Mouse (Mus musculus) kidney, adult 2 months (tissue): ENCODE measurements around the gene Numb. TPM values are rescaled to one million over a fixed set of nuclear protein-coding genes. Genes with fewer than 3 reads are reported as not detected.
"Not testable (repeated sequence)": the region's sequence is repeated elsewhere in the genome, so short reads cannot be mapped to it uniquely, and the experiment has no call there.

Source experiments
- DNase-seq: peaks from one replicate; pipeline ENCODE4 v3.0.0; 2021
- H3K27ac ChIP-seq: fragments of 200-500 bp; 2 replicates; pipeline ENCODE4 v1.5.1; 2012; ENCODE audit warnings: low read depth, low read length, control low read depth, inconsistent platforms; ENCODE audit not compliant: insufficient read depth
- H3K27me3 ChIP-seq: fragments of 200-500 bp; replicated peaks from 2 replicates; pipeline ENCODE4 v1.6.1; 2012; ENCODE audit warnings: mild to moderate bottlenecking, moderate library complexity, low read length, inconsistent platforms; ENCODE audit not compliant: control insufficient read depth, insufficient read depth
- H3K36me3 ChIP-seq: fragments of 200-500 bp; 2 replicates; pipeline ENCODE4 v1.6.1; 2012; ENCODE audit warnings: mild to moderate bottlenecking, moderate library complexity, low read length, inconsistent platforms; ENCODE audit not compliant: control insufficient read depth, insufficient read depth
- H3K4me1 ChIP-seq: fragments of 200-500 bp; 2 replicates; pipeline ENCODE4 v1.6.1; 2011; ENCODE audit warnings: low read length; ENCODE audit not compliant: control insufficient read depth, insufficient read depth
- H3K4me3 ChIP-seq: fragments of 200-500 bp; 2 replicates; pipeline ENCODE4 v1.5.1; 2011; ENCODE audit warnings: mild to moderate bottlenecking, low read depth, low read length, control low read depth; ENCODE audit not compliant: insufficient read depth
- CTCF ChIP-seq: fragments of 200-500 bp; conservative IDR thresholded peaks from 2 replicates; pipeline ENCODE4 v1.5.1; 2011; ENCODE audit warnings: low read depth, mild to moderate bottlenecking, control low read depth, low read length, moderate library complexity, mixed read lengths; ENCODE audit not compliant: insufficient read depth, insufficient read length
- POLR2A ChIP-seq: fragments of 200-500 bp; IDR thresholded peaks from one replicate; pipeline ENCODE4 v1.6.1; 2011; ENCODE audit warnings: low read depth, low read length, control low read depth
- WGBS: fragments of 180-500 bp; shearing (Covaris S2); methylation state at CpG from one replicate; pipeline ENCODE4 v1.1.7; 2018; 5-methylcytosine and 5-hydroxymethylcytosine counted together
- polyA plus RNA-seq: library from polyadenylated mRNA; depleted of rRNA; stranded (reverse); fragments of >200 nt; gene quantifications from 2 replicates; pipeline ENCODE4 v1.2.3, GENCODE M21; 2012

Gene Numb
- polyA plus RNA-seq, 1 experiment = 63.7 TPM

DNA sequence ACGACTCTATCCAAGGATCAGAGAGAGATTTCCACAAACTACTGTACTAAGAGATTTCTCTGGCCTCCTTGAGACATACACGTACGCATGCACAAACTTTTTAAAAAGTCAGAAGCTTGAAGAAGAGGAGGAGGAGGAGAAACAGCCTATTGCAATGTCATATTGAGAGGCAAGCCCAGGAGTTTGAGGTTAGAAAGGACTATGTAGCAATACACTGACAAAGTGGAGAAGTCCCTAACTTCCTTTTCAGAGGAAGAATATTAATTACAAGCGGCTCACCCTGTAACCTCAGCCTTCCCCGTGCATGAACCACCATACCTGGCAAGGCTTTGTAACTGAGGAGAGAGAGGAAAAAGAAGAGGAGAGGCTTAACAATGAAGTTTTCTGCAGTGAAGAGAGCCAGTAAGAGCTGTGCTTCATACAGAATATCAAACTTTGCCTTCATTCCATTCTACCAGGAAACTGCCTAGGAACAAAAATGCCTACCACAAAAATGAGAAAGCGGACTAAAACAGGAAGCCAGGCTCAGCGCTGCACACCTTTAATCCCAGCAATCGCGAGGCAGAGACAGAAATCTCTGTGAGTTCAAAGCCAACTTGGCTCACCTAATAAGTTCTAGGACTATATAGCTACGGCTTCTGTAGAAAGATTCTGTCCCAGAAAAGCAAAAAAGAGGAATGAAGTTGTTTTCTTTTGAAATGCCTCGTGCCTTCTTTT is 28.2 kb upstream of the Numb start:
- Histone ChIP-seq H3K27ac (peak overlapping the region; percentile 71; the same call in 1 of the 2 replicates), H3K27me3 (no peaks in the 10 kb centered on the region), H3K4me1 (peaks cover 9% of the 10 kb centered on the region; the same call in 1 of the 2 replicates), H3K4me3 (peak overlapping the region; percentile 81), H3K36me3 (no peaks in the 10 kb centered on the region)
- DNase-seq = no peak
- WGBS = 23% methylated on average over 11 of the region's 11 CpGs
- TF ChIP-seq POLR2A (no peak), CTCF (no peak)

DNA sequence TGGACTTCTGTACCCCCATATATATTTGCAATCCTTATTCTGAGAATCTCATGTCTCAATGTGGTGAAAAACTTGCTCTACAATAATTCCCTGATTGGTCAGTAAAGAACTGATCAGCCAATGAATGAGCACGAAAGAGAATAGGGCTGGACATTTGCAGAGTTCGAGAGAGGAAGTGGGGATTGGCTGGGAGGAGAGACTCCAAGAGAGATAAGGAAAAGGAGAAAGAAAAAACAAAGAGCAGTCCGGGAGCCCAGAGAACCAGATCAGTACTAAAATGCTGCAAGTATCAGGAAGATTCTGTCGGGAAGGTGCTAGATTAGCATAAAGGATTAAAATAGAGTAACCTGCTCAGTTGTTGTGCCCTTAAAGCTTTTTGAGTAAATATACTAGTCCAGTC is 27.3 kb upstream of the Numb start:
- no peaks in the 10 kb centered on the region for H3K36me3 ChIP-seq
- H3K27ac ChIP-seq = no peak overlapping the region
- no peak for DNase-seq
- TF ChIP-seq CTCF (no peak), POLR2A (no peak)
- no peak overlapping the region for H3K4me3 ChIP-seq
- 84% methylated on average over 4 of the region's 4 CpGs for WGBS
- H3K27me3 ChIP-seq = no peaks in the 10 kb centered on the region
- H3K4me1 ChIP-seq = peaks cover 9% of the 10 kb centered on the region; the same call in 1 of the 2 replicates

DNA sequence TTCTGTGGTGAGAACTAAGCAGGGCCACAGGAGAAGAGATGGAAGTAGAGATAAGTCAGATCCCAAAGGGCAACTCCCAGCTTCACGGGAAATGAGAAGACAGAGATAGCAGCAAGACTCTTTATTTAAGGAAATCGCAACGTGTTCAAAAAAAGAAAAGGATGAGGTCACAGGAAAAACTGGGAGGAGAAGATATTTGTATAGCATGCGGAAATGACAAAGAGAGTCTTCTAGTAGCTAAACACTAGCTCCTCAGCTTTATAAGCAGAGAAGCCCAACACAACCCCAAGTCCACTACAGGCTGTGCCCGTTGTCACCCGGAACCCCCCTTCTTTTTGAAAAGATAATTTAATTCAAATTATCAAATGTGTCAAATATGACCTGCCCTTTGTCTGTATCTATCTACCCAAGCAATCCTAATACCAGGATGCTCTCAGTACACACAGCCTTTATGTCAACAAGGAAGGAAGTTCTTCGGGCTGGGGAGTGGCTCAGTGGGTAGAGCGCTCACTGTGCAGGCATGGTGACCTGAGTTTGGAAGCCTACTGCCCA is 25.6 kb upstream of the Numb start:
- Histone ChIP-seq H3K4me1 (peaks cover 9% of the 10 kb centered on the region; the same call in 1 of the 2 replicates), H3K27ac (peak overlapping the region; percentile 89; the same call in 1 of the 2 replicates), H3K27me3 (no peaks in the 10 kb centered on the region), H3K4me3 (no peak overlapping the region), H3K36me3 (no peaks in the 10 kb centered on the region)
- peak; percentile 72 for DNase-seq
- no peak for TF ChIP-seq POLR2A
- TF ChIP-seq CTCF = no peak
- 74% methylated on average over 8 of the region's 8 CpGs for WGBS

DNA sequence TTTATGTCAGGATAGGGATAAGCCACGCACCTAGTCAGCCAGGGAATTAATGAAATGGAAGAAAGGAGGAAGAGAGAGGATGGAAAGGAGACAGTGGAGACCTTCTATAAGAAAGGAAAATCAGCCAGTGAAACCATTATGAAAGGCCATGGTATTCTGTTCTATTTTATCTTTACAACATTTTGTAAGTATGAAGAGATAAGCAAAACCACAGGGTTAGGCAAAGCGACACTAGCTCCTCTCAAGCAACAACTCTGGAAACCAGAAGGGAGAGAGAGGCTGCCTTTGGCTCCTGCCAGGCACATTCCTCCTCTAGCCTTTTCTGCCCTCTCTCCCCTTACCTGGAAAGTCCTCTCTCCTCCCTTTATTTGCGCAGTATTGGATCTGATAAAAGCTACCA is 20.2 kb upstream of the Numb start:
- DNase-seq = no peak
- H3K36me3 ChIP-seq = no peaks in the 10 kb centered on the region
- TF ChIP-seq CTCF = no peak
- H3K4me1 ChIP-seq = no peaks in the 10 kb centered on the region
- H3K27ac ChIP-seq = no peak overlapping the region
- 94% methylated on average over 3 of the region's 3 CpGs for WGBS
- no peak overlapping the region for H3K4me3 ChIP-seq
- H3K27me3 ChIP-seq = no peaks in the 10 kb centered on the region

DNA sequence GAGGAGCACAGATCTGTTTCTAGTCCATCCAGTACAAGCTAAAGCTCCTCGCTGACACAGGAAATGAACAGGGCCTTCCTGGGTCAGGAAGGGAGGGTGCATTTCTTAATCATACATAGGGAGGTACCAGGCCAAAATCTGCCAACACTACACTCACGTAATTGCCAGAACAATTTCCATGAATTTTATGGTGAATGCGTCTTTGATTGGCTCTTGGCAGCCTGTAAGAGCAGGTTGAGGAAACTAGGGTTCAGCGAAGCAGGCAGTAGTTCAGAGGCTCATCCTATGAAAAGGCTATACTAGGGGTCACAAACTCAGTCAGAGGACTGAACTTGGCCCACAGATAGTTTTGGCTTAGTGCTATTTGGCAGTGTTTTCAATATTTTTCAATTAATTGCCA is 18.3 kb upstream of the Numb start:
- H3K4me1 ChIP-seq = no peaks in the 10 kb centered on the region
- peak; percentile 51 for DNase-seq
- no peak overlapping the region for H3K27ac ChIP-seq
- H3K4me3 ChIP-seq = no peak overlapping the region
- TF ChIP-seq CTCF (no peak), POLR2A (no peak)
- no peaks in the 10 kb centered on the region for H3K36me3 ChIP-seq
- 55% methylated on average over 4 of the region's 4 CpGs for WGBS
- H3K27me3 ChIP-seq = no peaks in the 10 kb centered on the region

DNA sequence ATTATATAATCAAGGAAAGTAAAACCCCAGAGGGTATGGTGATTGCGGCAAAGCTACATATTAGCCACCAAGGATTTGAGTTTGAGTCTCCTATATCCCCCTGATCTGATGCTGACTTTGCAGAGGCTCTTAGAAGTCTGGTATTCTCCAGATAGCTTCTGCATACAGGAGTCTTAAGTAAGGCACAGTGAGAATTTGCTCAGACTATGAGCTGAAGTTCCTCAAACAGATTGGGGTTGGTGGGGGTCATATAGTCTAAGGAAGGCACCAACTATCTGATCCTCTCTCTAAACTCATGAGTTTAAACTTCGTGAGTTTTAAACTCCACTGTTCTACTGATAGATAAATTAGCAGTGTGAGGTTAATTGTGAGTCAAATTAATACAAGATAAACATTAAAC is 17.6 kb upstream of the Numb start:
- TF ChIP-seq POLR2A (no peak), CTCF (no peak)
- Histone ChIP-seq H3K4me1 (no peaks in the 10 kb centered on the region), H3K4me3 (no peak overlapping the region), H3K27ac (no peak overlapping the region), H3K36me3 (no peaks in the 10 kb centered on the region), H3K27me3 (no peaks in the 10 kb centered on the region)
- 81% methylated on average over 2 of the region's 2 CpGs for WGBS
- no peak for DNase-seq

DNA sequence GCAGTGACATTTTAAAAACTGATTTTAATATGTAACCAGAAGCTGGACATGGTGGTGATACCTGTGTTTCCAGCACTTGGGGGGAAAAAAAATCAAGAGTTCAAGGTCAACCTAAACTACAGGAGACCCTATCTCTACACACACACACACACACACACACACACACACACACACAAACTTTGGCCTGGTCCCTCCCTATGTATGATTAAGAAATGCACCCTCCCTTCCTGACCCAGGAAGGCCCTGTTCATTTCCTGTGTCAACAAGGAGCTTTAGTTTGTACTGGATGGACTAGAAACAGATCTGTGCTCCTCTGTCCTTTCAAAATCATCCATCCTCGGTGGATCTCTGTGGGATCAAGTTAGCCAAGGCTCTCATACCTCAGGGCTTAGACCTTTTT is 16.9 kb upstream of the Numb start:
- H3K4me3 ChIP-seq, H3K4me1 ChIP-seq, H3K27ac ChIP-seq, H3K27me3 ChIP-seq, H3K36me3 ChIP-seq, DNase-seq: not testable (repeated sequence)
- WGBS = 22% methylated on average over 1 of the region's 1 CpGs
